Mouse (Mus musculus) intestine, embryonic 15.5 days (tissue): ENCODE measurements at regions not wholly inside any gene's neighbourhood (a gene's known extent, or its start where the extent isn't known, plus 50 kb on each side); places are given as distances from the start of the nearest gene placed in this dataset.
"Not testable (repeated sequence)": the region's sequence is repeated elsewhere in the genome, so short reads cannot be mapped to it uniquely, and the experiment has no call there.

Source experiments
- ATAC-seq: fragments of 200-750 bp; cut with Nextera tagmentation; 2 replicates; pipeline ENCODE4 v1.8.0; 2017; ENCODE audit warnings: moderate TSS enrichment, moderate library complexity
- H3K27ac ChIP-seq: fragments of 300-500 bp; sonication (generic); 2 replicates; pipeline ENCODE4 v1.5.1; 2015; ENCODE audit warnings: mild to moderate bottlenecking, inconsistent platforms
- H3K27me3 ChIP-seq: fragments of 300-500 bp; sonication (generic); replicated peaks from 2 replicates; pipeline ENCODE4 v1.6.1; 2015; ENCODE audit warnings: inconsistent platforms
- H3K36me3 ChIP-seq: fragments of 300-500 bp; sonication (generic); 2 replicates; pipeline ENCODE4 v1.6.1; 2015; ENCODE audit warnings: inconsistent platforms
- H3K4me1 ChIP-seq: fragments of 300-500 bp; sonication (generic); replicated peaks from 2 replicates; pipeline ENCODE4 v1.6.1; 2015; ENCODE audit warnings: inconsistent platforms
- H3K4me2 ChIP-seq: fragments of 300-500 bp; sonication (generic); replicated peaks from 2 replicates; pipeline ENCODE4 v1.6.1; 2015; ENCODE audit warnings: mild to moderate bottlenecking, inconsistent platforms
- H3K4me3 ChIP-seq: fragments of 300-500 bp; sonication (generic); replicated peaks from 2 replicates; pipeline ENCODE4 v1.5.1; 2015; ENCODE audit warnings: inconsistent platforms
- H3K9ac ChIP-seq: fragments of 300-500 bp; sonication (generic); 2 replicates; pipeline ENCODE4 v1.6.1; 2015; ENCODE audit warnings: inconsistent platforms
- H3K9me3 ChIP-seq: fragments of 300-500 bp; sonication (generic); 2 replicates; pipeline ENCODE4 v1.6.1; 2016; ENCODE audit warnings: inconsistent platforms
- WGBS: fragments of 180-500 bp; shearing (Covaris S2); methylation state at CpG from one replicate; pipeline ENCODE4 v1.1.7; 2015; 5-methylcytosine and 5-hydroxymethylcytosine counted together

DNA sequence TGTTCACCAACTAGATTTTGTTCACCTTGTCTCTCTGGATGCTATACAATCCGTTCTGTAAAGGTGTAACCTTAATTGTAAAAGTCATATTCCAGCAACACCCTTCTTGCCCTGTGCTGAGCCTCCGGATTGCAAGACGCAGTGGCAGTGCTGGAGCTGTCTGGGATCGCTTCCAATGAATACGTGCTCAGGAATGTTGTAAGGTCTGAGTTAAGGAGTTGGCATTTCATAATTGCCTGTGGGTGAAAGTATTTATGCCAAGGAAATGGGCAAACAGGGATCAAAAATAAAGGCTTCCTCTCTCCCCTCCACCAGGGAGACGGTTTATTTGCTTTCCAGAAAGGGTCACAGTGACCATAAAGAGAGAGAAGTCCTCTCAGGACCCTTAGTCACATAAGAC is 93.3 kb downstream of the Apob start:
- H3K9me3 ChIP-seq = no peaks in the 10 kb centered on the region
- H3K36me3 ChIP-seq = no peaks in the 10 kb centered on the region
- H3K27ac ChIP-seq = no peak overlapping the region
- no peak overlapping the region for H3K4me2 ChIP-seq
- no peak overlapping the region for H3K9ac ChIP-seq
- 72% methylated on average over 6 of the region's 6 CpGs for WGBS
- no peaks in the 10 kb centered on the region for H3K27me3 ChIP-seq
- H3K4me1 ChIP-seq = no peaks in the 10 kb centered on the region
- H3K4me3 ChIP-seq = no peak overlapping the region
- ATAC-seq = no peak

DNA sequence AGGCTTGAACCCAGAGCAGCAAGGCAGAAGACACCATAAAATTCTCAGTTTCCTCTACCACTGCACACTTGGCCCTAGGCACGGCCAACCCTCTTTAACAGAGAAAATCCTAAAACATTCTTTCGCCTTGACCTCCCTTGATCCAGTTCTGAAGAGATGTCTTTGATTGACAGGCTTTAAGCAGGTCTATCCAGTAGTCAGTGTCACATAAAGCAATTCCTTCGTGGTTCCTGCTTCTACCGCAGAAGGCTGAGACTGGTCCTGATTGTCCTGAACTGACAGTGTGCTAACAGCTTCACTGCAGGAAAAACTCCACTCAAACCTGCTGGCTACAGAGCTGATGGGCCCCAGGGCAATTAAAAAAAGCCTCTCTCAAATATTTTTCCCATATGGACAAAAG is 93.8 kb downstream of the Apob start:
- no peaks in the 10 kb centered on the region for H3K27me3 ChIP-seq
- no peaks in the 10 kb centered on the region for H3K4me1 ChIP-seq
- H3K9ac ChIP-seq = no peak overlapping the region
- H3K9me3 ChIP-seq = no peaks in the 10 kb centered on the region
- ATAC-seq = no peak
- H3K4me3 ChIP-seq = no peak overlapping the region
- H3K27ac ChIP-seq = no peak overlapping the region
- no peaks in the 10 kb centered on the region for H3K36me3 ChIP-seq
- WGBS = 79% methylated on average over 4 of the region's 4 CpGs
- no peak overlapping the region for H3K4me2 ChIP-seq

DNA sequence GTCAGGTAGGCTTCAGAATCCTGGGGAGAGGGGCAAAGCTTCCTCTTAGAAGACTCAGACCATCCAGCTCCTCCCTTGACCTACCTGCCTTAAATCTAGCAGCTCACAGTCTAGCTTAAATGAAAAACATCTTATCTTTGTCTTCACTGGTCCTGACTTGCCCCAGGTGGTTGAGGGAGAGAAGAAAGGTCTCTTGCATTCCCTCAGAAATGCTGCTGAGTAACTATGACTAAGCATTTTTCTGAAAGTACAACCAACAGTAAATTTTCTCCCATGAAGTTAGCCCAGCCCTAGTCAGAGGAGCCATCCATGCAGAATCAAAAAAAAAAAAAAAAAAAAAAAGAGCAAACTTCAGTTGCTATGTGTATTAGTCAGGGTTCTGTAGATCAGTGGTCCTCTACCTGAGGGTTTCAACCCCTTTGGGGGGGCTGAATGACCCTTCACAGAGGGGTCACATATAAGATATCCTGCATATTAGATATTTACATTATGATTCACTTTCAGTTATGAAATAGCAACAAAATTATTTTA is 98.6 kb downstream of the Apob start:
- H3K9me3 ChIP-seq = no peaks in the 10 kb centered on the region
- H3K4me1 ChIP-seq = no peaks in the 10 kb centered on the region
- H3K27me3 ChIP-seq = no peaks in the 10 kb centered on the region
- no peak overlapping the region for H3K4me3 ChIP-seq
- no peak overlapping the region for H3K27ac ChIP-seq
- H3K36me3 ChIP-seq = no peaks in the 10 kb centered on the region
- H3K4me2 ChIP-seq = no peak overlapping the region
- ATAC-seq = no peak
- no peak overlapping the region for H3K9ac ChIP-seq

DNA sequence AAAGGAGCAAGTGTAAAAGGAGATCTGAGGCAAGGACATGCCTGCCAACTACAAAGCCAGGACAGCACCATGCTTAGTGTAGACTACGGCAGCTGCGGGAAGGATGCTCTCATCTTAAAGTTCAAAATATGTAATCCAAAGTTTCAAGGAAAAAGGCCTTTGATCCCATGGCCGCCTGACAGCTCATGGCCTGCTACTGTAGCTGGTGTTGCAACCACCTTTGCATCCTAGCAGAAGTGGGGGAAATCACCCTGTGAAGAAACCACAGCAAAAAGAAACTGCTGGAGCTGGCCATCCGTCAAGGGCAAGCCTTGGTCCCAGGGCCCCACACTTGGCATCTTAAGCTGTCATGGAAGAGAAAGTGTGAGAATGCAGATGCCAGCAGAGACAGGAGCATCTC is 99.9 kb downstream of the Apob start:
- 89% methylated on average over 4 of the region's 4 CpGs for WGBS
- H3K4me1 ChIP-seq = no peaks in the 10 kb centered on the region
- no peaks in the 10 kb centered on the region for H3K9me3 ChIP-seq
- ATAC-seq = no peak
- H3K4me2 ChIP-seq = no peak overlapping the region
- H3K27me3 ChIP-seq = no peaks in the 10 kb centered on the region
- H3K36me3 ChIP-seq = no peaks in the 10 kb centered on the region
- H3K4me3 ChIP-seq = no peak overlapping the region
- no peak overlapping the region for H3K9ac ChIP-seq
- H3K27ac ChIP-seq = no peak overlapping the region

DNA sequence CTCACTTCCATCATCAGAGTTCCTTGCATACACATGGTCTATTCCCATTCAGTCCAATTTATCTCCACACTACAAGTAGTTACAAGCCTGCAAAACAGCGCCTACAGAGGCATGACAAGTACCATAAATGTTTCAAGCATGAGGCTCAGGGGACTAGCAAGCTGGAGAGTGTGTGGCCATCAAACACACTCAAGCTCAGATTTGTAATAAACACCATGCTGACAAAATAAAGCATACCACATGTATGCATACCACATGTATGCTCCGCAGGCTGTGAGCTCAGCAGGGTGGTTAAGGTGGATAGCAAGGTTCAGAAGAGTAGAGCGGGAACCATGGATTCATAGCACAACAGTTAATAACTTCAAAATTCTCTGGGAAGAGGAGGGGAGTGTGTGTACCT is 100.6 kb downstream of the Apob start:
- H3K4me3 ChIP-seq = no peak overlapping the region
- H3K4me2 ChIP-seq = no peak overlapping the region
- H3K36me3 ChIP-seq = no peaks in the 10 kb centered on the region
- no peaks in the 10 kb centered on the region for H3K27me3 ChIP-seq
- H3K9me3 ChIP-seq = no peaks in the 10 kb centered on the region
- ATAC-seq = no peak
- H3K4me1 ChIP-seq = no peaks in the 10 kb centered on the region
- WGBS = 87% methylated on average over 3 of the region's 3 CpGs
- H3K9ac ChIP-seq = no peak overlapping the region
- no peak overlapping the region for H3K27ac ChIP-seq

DNA sequence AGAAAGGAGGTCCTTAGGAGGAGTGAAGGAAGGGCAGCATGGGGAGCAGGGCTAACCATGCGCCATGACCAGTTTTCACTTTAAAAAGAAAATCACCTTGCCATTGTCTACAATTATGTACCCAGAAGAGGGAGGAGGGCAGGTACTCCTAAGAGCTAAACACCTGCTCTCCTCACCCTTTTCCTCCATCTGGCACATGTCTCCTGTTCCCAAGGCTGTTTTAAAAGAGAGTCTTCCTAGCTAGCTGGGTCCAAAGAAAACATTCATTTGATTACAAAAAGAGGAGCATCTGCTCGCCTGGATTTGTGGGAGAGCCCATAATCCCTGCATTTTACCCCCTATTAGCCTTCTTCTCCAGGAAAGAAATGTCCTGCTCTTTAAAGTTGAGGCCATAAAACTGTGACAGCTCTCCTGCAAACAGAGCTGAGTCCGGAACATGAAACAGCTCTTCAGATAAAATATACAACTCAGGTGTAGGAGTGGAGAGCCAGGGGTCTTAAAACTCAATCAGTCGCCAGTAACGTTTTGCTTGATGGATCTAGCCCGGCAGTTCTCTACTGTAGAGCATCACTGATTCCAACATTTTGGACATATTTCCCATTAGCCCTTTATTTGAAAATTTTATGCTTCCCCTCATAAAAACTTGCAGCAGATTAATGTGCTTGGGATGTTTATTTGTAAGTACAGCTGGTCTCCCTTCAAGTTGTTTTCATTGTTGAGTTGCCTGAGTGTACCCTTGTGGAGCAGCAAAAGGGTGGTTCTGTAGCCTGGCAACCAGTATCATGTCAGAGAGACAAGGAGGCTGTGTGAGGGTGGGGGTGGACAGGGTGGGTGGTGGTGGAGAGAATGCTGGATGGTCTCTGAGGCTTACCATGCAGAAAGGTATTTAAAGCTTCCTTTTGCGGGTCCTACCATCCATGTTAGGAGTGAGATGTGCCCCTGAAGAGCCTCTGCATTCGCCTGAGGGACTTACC is 105.5 kb downstream of the Apob start:
- Histone ChIP-seq H3K9ac (no peak overlapping the region), H3K27me3 (no peaks in the 10 kb centered on the region), H3K4me2 (no peak overlapping the region), H3K4me3 (no peak overlapping the region), H3K36me3 (no peaks in the 10 kb centered on the region), H3K9me3 (no peaks in the 10 kb centered on the region), H3K27ac (no peak overlapping the region), H3K4me1 (no peaks in the 10 kb centered on the region)
- no peak for ATAC-seq
- WGBS = 37% methylated on average over 8 of the region's 8 CpGs

DNA sequence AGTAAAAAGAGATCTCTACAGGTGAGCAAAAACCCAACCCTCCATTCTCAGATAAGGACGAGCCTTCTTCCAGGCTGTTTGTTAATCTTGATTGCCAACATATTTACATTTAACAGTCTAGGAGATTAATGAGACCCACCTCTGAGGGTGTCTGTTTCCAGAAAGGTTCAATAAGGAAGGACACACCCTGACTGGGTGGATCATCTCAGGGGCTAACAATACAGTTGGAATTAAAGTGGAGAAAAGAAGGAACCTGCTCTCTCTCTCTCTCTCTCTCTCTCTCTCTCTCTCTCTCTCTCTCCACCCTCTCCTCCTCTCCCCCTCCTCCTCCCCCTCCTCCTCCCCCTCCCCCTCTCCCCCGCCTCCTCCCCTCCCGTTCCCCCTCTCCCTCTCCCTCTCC is 110.5 kb downstream of the Apob start:
- H3K27me3 ChIP-seq = no peaks in the 10 kb centered on the region
- H3K4me2 ChIP-seq = no peak overlapping the region
- no peak overlapping the region for H3K4me3 ChIP-seq
- ATAC-seq = peak; percentile 75
- H3K27ac ChIP-seq = no peak overlapping the region
- no peaks in the 10 kb centered on the region for H3K4me1 ChIP-seq
- no peak overlapping the region for H3K9ac ChIP-seq
- WGBS = 25% methylated on average over 1 of the region's 3 CpGs
- no peaks in the 10 kb centered on the region for H3K9me3 ChIP-seq
- H3K36me3 ChIP-seq = no peaks in the 10 kb centered on the region

DNA sequence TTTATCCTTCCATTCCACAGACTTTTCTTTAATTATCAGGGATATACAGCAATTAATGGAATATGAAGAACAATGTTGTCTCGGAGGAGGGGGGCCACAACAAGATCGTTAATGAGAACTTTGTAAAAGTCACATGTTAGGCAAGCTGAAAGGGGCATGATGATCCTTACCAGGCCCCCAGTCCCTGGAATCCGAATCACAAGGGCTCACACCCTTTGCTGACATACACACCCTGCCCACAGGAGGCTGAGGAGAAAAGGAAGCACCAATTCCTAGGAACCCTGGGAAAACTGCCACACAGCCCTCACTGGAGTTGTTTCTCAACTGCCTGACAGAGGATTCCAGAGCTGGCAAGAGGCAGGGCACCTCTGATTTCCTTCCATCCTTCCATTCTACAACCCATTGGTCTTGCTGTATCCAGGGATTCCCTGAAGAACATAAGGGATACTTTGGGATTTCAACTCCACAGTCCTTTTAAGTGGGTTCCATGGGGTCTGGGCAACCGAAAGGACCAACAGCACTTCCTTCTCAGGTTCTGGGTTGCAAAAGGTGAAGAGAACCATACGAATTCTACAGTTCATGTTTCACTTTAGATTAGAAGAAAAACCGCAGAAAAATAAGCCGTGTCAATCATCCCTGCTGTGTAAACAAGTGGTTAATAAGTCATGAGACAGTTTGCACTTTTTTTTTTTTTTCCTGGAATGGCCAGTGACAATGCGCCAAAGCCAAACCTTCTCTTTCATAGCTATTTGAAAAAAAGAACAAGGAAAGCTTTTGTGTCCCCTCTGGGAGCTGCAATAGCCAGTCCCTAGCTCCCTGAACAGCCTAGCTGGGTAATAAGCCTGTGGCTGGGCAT is 112.2 kb downstream of the Apob start:
- no peak overlapping the region for H3K9ac ChIP-seq
- H3K36me3 ChIP-seq = no peaks in the 10 kb centered on the region
- H3K27me3 ChIP-seq = no peaks in the 10 kb centered on the region
- ATAC-seq = peak; percentile 71
- no peak overlapping the region for H3K4me3 ChIP-seq
- no peak overlapping the region for H3K27ac ChIP-seq
- 60% methylated on average over 8 of the region's 8 CpGs for WGBS
- H3K4me1 ChIP-seq = no peaks in the 10 kb centered on the region
- H3K4me2 ChIP-seq = no peak overlapping the region
- no peaks in the 10 kb centered on the region for H3K9me3 ChIP-seq

DNA sequence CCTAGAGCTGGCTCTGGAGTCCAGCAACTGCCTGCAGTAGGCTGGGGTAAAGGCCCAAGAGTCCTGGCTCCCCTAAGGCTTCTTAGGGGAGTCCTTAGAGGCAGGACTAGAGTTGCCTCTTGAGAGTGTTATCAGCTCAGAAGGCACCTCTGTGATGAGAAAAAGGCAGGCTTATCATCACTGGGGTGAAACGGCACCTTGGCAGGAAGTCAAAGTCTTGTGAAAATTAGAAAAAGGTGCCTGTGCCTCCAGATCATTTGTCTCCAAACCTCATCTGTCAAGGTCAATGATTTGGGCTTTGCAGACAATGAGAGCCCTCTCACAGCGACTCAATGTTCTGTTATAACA is 112.8 kb downstream of the Apob start:
- Histone ChIP-seq H3K4me2 (no peak overlapping the region), H3K9ac (no peak overlapping the region), H3K4me3 (no peak overlapping the region), H3K27ac (no peak overlapping the region), H3K4me1 (no peaks in the 10 kb centered on the region), H3K9me3 (no peaks in the 10 kb centered on the region), H3K36me3 (no peaks in the 10 kb centered on the region), H3K27me3 (no peaks in the 10 kb centered on the region)
- ATAC-seq = no peak; the same call in 1 of the 2 replicates
- WGBS = 62% methylated on average over 2 of the region's 2 CpGs

DNA sequence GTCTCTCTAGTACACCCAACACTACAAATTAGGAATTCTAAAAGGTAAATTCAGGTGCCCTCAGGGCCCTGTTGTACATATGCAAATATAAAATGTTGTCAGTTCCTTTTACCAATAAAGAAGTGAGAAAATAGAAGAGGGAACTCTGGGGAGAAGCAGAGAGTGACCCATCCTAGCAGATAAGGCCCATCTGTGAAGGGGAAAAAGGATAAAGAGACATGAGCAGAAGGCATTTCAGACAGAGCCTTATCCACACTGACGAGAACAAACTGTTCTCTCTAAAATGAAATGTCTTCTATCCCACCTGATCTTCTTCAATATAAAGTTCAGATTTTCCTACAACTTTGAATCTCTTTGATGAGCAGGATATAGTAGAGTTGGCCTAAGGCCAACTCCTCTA is 114.5 kb upstream of the Ldah start:
- Histone ChIP-seq H3K4me2 (no peak overlapping the region), H3K36me3 (no peaks in the 10 kb centered on the region), H3K27me3 (no peaks in the 10 kb centered on the region), H3K4me3 (no peak overlapping the region), H3K4me1 (no peaks in the 10 kb centered on the region), H3K27ac (no peak overlapping the region), H3K9ac (no peak overlapping the region), H3K9me3 (no peaks in the 10 kb centered on the region)
- 100% methylated on average over 1 of the region's 1 CpGs for WGBS
- ATAC-seq = no peak

DNA sequence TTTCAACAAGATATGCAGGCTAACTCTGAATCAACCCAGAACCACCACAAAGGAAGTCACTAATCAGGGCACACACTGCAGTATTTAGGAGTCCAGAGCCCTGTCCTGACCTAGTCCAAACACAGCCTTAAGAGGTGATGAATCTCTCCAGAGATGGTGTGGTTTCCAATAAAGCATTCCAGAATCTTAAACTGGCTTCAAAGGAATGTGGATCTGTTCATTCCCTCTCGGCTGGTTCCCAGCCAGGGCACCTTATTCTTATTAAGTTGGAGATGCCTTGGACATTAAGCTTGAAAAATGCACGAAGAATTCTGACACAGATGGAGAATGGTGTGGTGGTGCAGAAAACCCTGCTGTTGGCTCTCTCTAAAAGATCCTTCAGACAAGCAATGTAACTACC is 112.0 kb upstream of the Ldah start:
- no peak overlapping the region for H3K4me2 ChIP-seq
- ATAC-seq = no peak
- H3K4me3 ChIP-seq = no peak overlapping the region
- H3K36me3 ChIP-seq = no peaks in the 10 kb centered on the region
- H3K9me3 ChIP-seq = no peaks in the 10 kb centered on the region
- no peak overlapping the region for H3K9ac ChIP-seq
- no peak overlapping the region for H3K27ac ChIP-seq
- H3K27me3 ChIP-seq = no peaks in the 10 kb centered on the region
- no peaks in the 10 kb centered on the region for H3K4me1 ChIP-seq
- WGBS = 45% methylated on average over 2 of the region's 2 CpGs

DNA sequence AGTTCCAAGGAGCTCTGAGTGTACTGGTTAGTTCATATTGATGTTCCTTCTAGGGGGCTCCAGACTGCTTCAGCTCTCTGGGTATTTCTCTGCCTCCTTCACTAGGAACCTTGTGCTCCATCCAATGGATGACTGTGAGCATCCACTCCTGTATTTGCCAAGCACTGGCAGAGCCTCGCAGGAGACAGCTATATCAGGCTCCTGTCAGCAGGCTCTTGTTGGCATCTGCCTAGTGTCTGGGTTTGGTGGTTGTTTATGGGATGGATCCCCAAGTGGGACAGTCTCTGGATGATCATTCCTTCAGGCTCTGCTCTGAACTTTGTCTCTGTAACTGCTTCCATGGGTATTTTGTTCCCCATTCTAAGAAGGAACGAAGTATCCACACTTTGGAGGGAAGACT is 109.5 kb upstream of the Ldah start:
- H3K36me3 ChIP-seq, H3K9me3 ChIP-seq, ATAC-seq, H3K4me2 ChIP-seq, H3K4me3 ChIP-seq, H3K27ac ChIP-seq, H3K9ac ChIP-seq, H3K27me3 ChIP-seq, H3K4me1 ChIP-seq: not testable (repeated sequence)
- 66% methylated on average over 2 of the region's 2 CpGs for WGBS
